Mouse (Mus musculus) limb, embryonic 13.5 days (tissue): ENCODE results near the gene Olfr315. TPM values are rescaled to one million over a fixed set of nuclear protein-coding genes. Genes with fewer than 3 reads are reported as not detected.
"Not testable (repeated sequence)": the region's sequence is repeated elsewhere in the genome, so short reads cannot be mapped to it uniquely, and the experiment has no call there.

Experiments used
- ATAC-seq: fragments of 200-750 bp; cut with Nextera tagmentation; 2 replicates; pipeline ENCODE4 v1.8.0; 2017; ENCODE audit warnings: low read depth, moderate number of reproducible peaks, moderate TSS enrichment; ENCODE audit not compliant: low FRiP score
- H3K27ac ChIP-seq: fragments of 300-500 bp; sonication (generic); 2 replicates; pipeline ENCODE4 v1.5.1; 2015; ENCODE audit warnings: inconsistent platforms, mild to moderate bottlenecking, moderate library complexity
- H3K27me3 ChIP-seq: fragments of 300-500 bp; sonication (generic); 2 replicates; pipeline ENCODE4 v1.6.1; 2015; ENCODE audit warnings: mild to moderate bottlenecking, inconsistent platforms
- H3K36me3 ChIP-seq: fragments of 300-500 bp; sonication (generic); 2 replicates; pipeline ENCODE4 v1.6.1; 2015; ENCODE audit warnings: inconsistent platforms, mild to moderate bottlenecking, moderate library complexity
- H3K4me1 ChIP-seq: fragments of 300-500 bp; sonication (generic); 2 replicates; pipeline ENCODE4 v1.6.1; 2015; ENCODE audit warnings: inconsistent platforms
- H3K4me2 ChIP-seq: fragments of 300-500 bp; sonication (generic); replicated peaks from 2 replicates; pipeline ENCODE4 v1.6.1; 2015; ENCODE audit warnings: inconsistent platforms, mild to moderate bottlenecking, moderate library complexity
- H3K4me3 ChIP-seq: fragments of 300-500 bp; sonication (generic); 2 replicates; pipeline ENCODE4 v1.5.1; 2015; ENCODE audit warnings: moderate library complexity, mild to moderate bottlenecking, inconsistent platforms
- H3K9ac ChIP-seq: fragments of 300-500 bp; sonication (generic); 2 replicates; pipeline ENCODE4 v1.6.1; 2015; ENCODE audit warnings: mild to moderate bottlenecking, inconsistent platforms
- H3K9me3 ChIP-seq: fragments of 300-500 bp; sonication (generic); 2 replicates; pipeline ENCODE4 v1.6.1; 2016; ENCODE audit warnings: inconsistent platforms
- WGBS: fragments of 180-500 bp; shearing (Covaris S2); methylation state at CpG from one replicate; pipeline ENCODE4 v1.1.7; 2015; 5-methylcytosine and 5-hydroxymethylcytosine counted together
- polyA plus RNA-seq: library from polyadenylated mRNA; unstranded; fragments of >200 nt; fragmentation: Nextera tagmentation; extraction: Ambion mirVana; gene quantifications from 2 replicates; pipeline ENCODE4 v1.2.1, GENCODE M21; 2015

The Olfr315 gene
- polyA plus RNA-seq, 1 experiment from 2014 or later, result not detected

DNA sequence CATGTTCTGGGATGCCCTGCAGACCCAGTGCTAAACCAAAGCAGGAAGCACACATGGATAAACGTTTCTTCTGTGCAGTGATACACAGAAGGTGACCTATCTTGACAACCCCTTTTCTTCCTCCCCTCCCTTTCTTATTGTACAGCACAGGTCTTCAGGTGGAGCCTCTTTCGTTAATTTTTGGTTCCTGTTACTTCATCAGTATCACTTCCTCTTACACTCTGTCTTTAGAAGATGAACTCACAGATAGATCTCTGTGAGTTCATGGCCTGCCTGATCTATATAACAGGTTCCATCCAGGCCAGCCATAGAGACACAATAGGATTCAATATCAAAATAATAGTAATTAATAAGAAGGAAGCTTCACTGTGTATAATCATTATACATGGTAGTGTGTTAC is 17.1 kb downstream of the Olfr315 start:
- no peak overlapping the region for H3K9ac ChIP-seq
- no peak for ATAC-seq
- H3K27me3 ChIP-seq, result no peaks in the 10 kb centered on the region
- 52% methylated on average over 2 of the region's 2 CpGs for WGBS
- H3K4me2 ChIP-seq, result no peak overlapping the region
- H3K36me3 ChIP-seq, result no peaks in the 10 kb centered on the region
- no peak overlapping the region for H3K27ac ChIP-seq
- H3K9me3 ChIP-seq, result no peaks in the 10 kb centered on the region
- no peaks in the 10 kb centered on the region for H3K4me1 ChIP-seq
- H3K4me3 ChIP-seq, result no peak overlapping the region

DNA sequence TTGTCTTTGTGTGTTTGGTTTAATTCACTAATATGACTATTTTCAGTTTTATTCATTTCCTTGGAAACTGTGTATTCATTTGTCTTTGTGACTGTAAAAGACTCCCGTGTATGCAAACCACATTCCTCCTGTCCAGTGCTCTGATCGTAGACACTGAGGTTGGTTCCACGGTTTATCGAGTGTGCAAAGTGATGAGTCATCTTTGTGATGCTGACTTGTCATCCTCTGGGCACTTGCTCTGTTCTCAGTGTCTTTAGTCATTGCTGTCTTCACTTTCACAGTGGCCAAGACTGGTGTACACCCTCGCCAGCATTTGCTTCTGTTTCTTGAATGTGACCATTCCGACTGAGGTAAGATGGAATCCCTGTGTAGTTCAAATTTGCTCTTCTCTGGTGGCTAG is 17.7 kb downstream of the Olfr315 start:
- Histone ChIP-seq H3K4me1 (no peaks in the 10 kb centered on the region), H3K27me3 (no peaks in the 10 kb centered on the region), H3K4me3 (no peak overlapping the region), H3K9me3 (no peaks in the 10 kb centered on the region), H3K4me2 (no peak overlapping the region), H3K27ac (no peak overlapping the region), H3K9ac (no peak overlapping the region), H3K36me3 (no peaks in the 10 kb centered on the region)
- WGBS, result 83% methylated on average over 6 of the region's 6 CpGs
- ATAC-seq, result no peak

DNA sequence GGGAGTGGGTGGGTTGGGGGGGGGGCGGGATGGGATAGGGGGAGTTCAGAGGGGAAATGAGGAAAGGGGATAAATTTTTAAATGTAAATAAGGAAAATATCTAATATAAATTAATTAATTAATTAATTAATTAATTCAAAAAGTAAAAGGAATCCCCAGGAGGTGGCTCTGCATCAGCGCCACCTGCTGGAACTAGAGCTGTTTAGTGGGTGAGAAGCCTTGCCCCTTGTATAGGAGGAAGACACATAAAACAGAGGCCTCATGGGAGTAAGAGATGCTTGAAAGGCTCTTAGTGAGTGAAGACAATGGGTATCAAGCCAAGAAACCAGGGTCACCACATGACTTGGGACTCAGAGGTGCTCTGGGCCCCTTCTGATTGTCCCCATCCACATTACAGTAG is 22.9 kb downstream of the Olfr315 start:
- H3K36me3 ChIP-seq, result no peaks in the 10 kb centered on the region
- 85% methylated on average over 2 of the region's 2 CpGs for WGBS
- H3K4me1 ChIP-seq, result no peaks in the 10 kb centered on the region
- no peak overlapping the region for H3K4me2 ChIP-seq
- H3K9me3 ChIP-seq, result no peaks in the 10 kb centered on the region
- no peak overlapping the region for H3K9ac ChIP-seq
- H3K4me3 ChIP-seq, result no peak overlapping the region
- H3K27ac ChIP-seq, result no peak overlapping the region
- ATAC-seq, result no peak
- H3K27me3 ChIP-seq, result no peaks in the 10 kb centered on the region

DNA sequence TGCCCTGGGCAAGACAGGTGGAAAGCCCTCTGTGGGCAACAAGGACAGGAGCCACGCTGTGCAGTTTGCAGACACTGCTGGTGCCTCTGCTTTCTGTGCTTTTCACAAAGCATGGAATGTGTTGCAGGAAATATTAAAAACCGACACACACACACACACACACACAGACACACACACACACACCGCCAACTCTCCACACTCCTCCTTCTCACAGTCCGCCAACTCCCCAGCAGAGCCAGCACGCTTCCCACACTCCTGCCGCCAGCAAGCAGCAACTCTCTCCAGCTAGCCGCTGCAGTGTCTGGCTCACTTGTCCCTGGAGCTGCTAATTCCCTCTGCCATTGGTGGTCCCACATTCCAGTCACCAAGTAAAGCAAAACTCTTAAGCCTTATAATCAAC is 23.9 kb downstream of the Olfr315 start:
- no peaks in the 10 kb centered on the region for H3K36me3 ChIP-seq
- no peaks in the 10 kb centered on the region for H3K27me3 ChIP-seq
- no peaks in the 10 kb centered on the region for H3K9me3 ChIP-seq
- H3K4me1 ChIP-seq, result no peaks in the 10 kb centered on the region
- no peak for ATAC-seq
- no peak overlapping the region for H3K4me3 ChIP-seq
- no peak overlapping the region for H3K4me2 ChIP-seq
- no peak overlapping the region for H3K9ac ChIP-seq
- no peak overlapping the region for H3K27ac ChIP-seq
- 77% methylated on average over 7 of the region's 7 CpGs for WGBS

DNA sequence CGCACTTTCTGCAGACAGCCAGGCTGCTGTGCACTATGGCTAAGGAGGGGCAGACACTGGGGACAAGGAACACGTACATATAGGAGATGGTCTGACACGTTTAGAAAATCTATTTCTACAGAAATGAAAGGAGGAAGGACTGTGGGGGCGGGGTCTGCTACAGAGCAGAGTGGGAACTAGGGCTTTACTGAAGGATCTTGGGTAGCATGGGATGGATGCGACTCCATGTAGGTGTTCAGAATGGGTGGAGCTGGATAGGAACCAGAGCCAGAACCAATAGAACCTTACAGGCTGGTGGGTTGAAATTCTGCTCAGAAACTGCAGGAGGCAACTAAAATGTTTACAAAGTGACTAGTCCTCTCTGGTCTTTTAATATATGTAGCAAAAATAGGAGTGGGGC is 26.8 kb downstream of the Olfr315 start:
- no peak for ATAC-seq
- no peaks in the 10 kb centered on the region for H3K9me3 ChIP-seq
- H3K4me2 ChIP-seq, result no peak overlapping the region
- no peaks in the 10 kb centered on the region for H3K4me1 ChIP-seq
- no peak overlapping the region for H3K27ac ChIP-seq
- 76% methylated on average over 5 of the region's 5 CpGs for WGBS
- no peak overlapping the region for H3K4me3 ChIP-seq
- H3K27me3 ChIP-seq, result no peaks in the 10 kb centered on the region
- H3K9ac ChIP-seq, result no peak overlapping the region
- H3K36me3 ChIP-seq, result no peaks in the 10 kb centered on the region

DNA sequence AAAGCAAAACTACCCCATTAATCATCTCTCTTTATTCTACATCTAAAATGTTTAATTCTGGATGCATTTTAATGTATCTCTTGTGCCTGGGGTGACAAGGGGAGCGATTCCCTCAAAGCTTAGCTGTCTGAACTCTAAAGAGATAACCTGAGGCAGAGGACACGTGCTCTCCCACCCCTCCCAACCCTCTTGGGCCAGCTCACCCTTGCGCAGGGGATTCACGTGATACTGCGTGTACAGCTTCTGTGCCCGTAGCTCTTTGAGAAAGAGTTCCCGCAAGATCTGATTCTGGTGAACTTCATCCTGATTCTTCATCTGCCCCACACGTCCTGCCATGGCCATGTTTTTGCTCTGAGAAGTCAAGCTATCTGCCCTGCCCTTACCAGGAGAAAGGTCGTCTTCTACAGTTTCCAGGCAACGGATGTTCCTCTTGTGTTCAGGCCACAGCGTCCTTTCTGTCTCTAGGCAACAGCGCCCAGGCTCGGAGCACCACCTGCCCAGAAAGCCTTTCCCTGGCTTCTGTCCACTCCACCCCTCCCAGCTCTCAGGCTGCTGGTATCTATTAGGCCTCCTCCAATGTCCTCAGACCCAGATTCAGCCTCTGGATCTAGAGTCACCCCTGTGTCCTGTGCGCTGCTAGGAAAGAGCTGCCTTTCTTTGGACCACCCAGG is 28.7 kb downstream of the Olfr315 start, which contains the start of gene Fam183b:
Gene Fam183b, minus strand, starts transcription at position 403 of the 671 bp plus-strand sequence.
- no peak within 1 kb of the TSS for H3K9ac ChIP-seq
- H3K36me3 ChIP-seq, result no peaks in the 10 kb centered on the region
- H3K4me2 ChIP-seq, result no peak within 1 kb of the TSS
- H3K4me1 ChIP-seq, result no peaks in the 10 kb centered on the region
- no peak within 1 kb of the TSS for H3K4me3 ChIP-seq
- H3K27me3 ChIP-seq, result no peaks in the 10 kb centered on the region
- ATAC-seq, result no peak; the same call in 1 of the 2 replicates
- H3K27ac ChIP-seq, result no peak within 1 kb of the TSS
- H3K9me3 ChIP-seq, result no peaks in the 10 kb centered on the region
- WGBS, result 42% methylated on average over 14 of the region's 14 CpGs

DNA sequence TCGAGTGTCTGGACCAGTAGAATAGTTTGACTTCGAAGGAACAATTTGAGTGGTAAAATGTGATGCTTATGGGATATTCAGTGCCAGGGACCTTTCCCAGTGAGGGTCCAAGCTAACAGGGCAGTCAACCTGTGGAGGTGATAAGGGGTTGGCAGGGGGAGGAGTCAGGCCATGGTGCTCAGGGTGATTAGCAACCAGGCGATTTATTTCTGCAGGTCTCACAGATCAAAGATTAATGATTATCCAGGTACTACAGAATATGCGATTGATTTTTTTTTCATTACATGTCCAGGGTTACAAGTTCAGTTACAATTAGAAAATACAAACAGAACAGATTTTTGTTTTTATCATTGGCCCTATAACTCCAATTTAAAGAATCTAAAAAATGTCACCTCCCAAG is 30.9 kb downstream of the Olfr315 start:
- no peak for ATAC-seq
- H3K4me1 ChIP-seq, result no peaks in the 10 kb centered on the region
- H3K9me3 ChIP-seq, result no peaks in the 10 kb centered on the region
- no peak overlapping the region for H3K27ac ChIP-seq
- no peak overlapping the region for H3K4me2 ChIP-seq
- 62% methylated on average over 4 of the region's 4 CpGs for WGBS
- H3K4me3 ChIP-seq, result no peak overlapping the region
- H3K36me3 ChIP-seq, result no peaks in the 10 kb centered on the region
- H3K9ac ChIP-seq, result no peak overlapping the region
- no peaks in the 10 kb centered on the region for H3K27me3 ChIP-seq

DNA sequence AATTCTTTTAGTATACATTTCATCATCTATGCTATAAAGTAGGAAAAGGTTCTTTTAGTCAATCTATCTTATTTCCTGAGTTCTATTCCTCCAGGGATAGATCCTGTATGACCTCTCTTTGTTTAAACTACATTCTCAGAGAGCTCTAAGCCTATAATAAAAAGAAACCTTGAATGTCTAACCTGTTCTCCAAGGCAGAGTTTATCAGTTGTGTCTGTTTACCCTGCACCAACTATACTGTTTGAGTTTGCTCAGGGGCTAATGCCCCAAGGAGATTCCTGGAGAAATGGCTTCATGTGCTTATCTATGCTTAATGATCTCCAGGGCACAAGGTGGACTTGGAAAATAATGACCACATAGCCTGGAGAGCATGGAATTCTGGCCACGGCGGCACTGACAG is 31.4 kb downstream of the Olfr315 start:
- no peaks in the 10 kb centered on the region for H3K4me1 ChIP-seq
- no peaks in the 10 kb centered on the region for H3K36me3 ChIP-seq
- H3K4me3 ChIP-seq, result no peak overlapping the region
- no peak overlapping the region for H3K4me2 ChIP-seq
- no peaks in the 10 kb centered on the region for H3K9me3 ChIP-seq
- no peak for ATAC-seq
- WGBS, result 85% methylated on average over 2 of the region's 2 CpGs
- no peaks in the 10 kb centered on the region for H3K27me3 ChIP-seq
- no peak overlapping the region for H3K9ac ChIP-seq
- no peak overlapping the region for H3K27ac ChIP-seq

DNA sequence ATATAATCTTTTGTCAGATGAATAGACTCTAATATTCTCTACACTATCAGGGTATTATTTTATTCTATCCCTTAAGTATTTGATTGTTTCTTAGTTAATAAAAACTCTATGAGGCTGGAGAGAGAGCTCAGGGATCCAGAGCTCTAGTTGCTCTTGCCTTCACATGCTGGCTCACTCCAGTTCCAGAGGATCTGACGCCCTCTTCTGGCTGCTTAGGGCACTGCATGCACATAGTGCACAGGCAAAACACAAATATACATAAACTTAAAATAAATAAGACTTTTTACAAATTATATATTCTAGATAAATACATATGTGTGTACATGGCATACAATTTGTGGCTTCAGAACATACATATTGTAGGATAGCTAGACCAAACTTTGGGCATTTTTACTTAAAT is 39.0 kb downstream of the Olfr315 start:
- Histone ChIP-seq H3K4me2 (no peak overlapping the region), H3K36me3 (no peaks in the 10 kb centered on the region), H3K4me1 (no peaks in the 10 kb centered on the region), H3K27ac (no peak overlapping the region), H3K9me3 (no peaks in the 10 kb centered on the region), H3K4me3 (no peak overlapping the region), H3K9ac (no peak overlapping the region), H3K27me3 (no peaks in the 10 kb centered on the region; the same call in 1 of the 2 replicates)
- WGBS, result 8% methylated on average over 1 of the region's 1 CpGs
- ATAC-seq, result no peak

DNA sequence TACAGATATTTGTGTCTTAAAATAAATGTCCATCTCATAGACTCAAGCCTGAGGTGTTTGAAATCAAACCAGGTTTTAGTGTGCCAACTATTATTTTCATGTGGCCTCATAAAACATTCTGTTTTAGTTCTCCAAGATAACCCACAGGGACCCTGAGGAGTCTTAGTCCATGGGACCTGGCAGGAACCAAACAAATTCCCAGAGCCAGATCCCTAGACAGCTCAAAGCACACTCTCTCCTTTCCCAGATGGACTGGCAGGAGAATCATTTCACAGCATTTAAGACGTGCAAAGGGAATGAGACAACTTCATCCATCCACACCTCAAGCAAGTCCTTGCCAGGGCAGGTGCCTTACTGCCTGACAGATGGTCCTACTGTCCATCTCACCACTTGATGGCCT is 41.7 kb downstream of the Olfr315 start, which contains the start of gene Olfr313:
Gene Olfr313, plus strand, starts transcription at position 301 of the 400 bp plus-strand sequence.
- WGBS, result 71% methylated on average over 1 of the region's 1 CpGs
- not testable (repeated sequence) for H3K9ac ChIP-seq, H3K9me3 ChIP-seq, H3K4me3 ChIP-seq, H3K4me2 ChIP-seq, H3K36me3 ChIP-seq, H3K27ac ChIP-seq, H3K27me3 ChIP-seq, ATAC-seq, H3K4me1 ChIP-seq

DNA sequence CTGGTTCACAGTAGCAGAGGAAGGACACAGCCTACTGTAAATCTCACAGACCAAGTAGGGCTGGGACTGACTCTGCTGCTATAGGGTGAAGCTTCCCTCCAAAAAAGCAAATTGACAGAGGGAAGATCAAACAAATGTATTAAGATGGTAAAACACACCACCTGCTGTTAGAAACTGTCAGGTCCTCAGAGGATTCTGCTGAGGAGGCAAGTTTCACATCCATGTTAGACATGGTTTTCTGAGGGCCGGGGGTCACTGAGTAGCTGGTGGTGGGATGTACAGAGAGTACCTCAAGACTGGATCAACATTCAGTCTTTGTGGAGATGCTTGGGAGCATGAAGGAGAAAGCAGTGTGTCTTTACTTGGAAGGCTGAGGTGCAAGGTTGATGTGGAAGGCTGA is 42.7 kb downstream of the Olfr315 start:
- H3K27ac ChIP-seq, result no peak overlapping the region
- no peak overlapping the region for H3K4me2 ChIP-seq
- no peaks in the 10 kb centered on the region for H3K4me1 ChIP-seq
- H3K36me3 ChIP-seq, result no peaks in the 10 kb centered on the region
- no peaks in the 10 kb centered on the region for H3K9me3 ChIP-seq
- WGBS, result 71% methylated on average over 1 of the region's 1 CpGs
- ATAC-seq, result no peak
- no peak overlapping the region for H3K9ac ChIP-seq
- no peaks in the 10 kb centered on the region; the same call in 1 of the 2 replicates for H3K27me3 ChIP-seq
- H3K4me3 ChIP-seq, result no peak overlapping the region

DNA sequence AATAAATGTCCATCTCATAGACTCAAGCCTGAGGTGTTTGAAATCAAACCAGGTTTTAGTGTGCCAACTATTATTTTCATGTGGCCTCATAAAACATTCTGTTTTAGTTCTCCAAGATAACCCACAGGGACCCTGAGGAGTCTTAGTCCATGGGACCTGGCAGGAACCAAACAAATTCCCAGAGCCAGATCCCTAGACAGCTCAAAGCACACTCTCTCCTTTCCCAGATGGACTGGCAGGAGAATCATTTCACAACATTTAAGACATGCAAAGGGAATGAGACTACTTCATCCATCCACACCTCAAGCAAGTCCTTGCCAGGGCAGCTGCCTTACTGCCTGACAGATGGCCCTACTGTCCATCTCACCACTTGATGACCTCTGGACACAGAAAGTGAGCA is 55.9 kb downstream of the Olfr315 start, which contains the start of gene Olfr312:
Gene Olfr312, plus strand, starts transcription at position 301 of the 400 bp plus-strand sequence.
- H3K4me3 ChIP-seq, H3K9ac ChIP-seq, H3K27me3 ChIP-seq, H3K9me3 ChIP-seq, ATAC-seq, H3K27ac ChIP-seq, H3K4me2 ChIP-seq, H3K4me1 ChIP-seq, H3K36me3 ChIP-seq: not testable (repeated sequence)

DNA sequence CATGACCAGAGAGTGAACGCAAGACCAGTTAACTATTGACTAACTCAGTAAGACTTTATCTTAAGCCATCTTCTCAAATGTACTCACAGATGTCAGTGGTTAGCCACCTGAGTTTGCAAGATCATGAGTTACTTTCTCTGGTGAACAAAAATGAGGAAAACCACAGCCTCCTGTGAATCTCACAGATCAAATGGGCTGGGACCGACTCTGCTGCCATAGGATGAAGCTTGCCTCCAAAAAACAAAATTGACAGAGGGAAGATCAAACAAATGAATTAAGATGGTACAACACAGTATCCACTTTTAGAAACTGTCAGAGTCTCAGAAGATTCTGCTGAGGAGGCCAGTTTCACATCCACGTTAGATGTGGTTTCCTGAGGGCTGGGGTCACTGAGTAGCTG is 56.8 kb downstream of the Olfr315 start:
- no peak for ATAC-seq
- Histone ChIP-seq H3K4me3 (no peak overlapping the region), H3K4me2 (no peak overlapping the region), H3K27me3 (no peaks in the 10 kb centered on the region), H3K27ac (no peak overlapping the region), H3K9me3 (no peaks in the 10 kb centered on the region), H3K4me1 (no peaks in the 10 kb centered on the region), H3K36me3 (no peaks in the 10 kb centered on the region), H3K9ac (no peak overlapping the region)
- 78% methylated on average over 3 of the region's 3 CpGs for WGBS
